Mouse (Mus musculus): ENCODE measurements around the gene Zfp385b.
A peak's percentile ranks its signal among the peaks of the same experiment; 100 is the strongest.

Gene Zfp385b

GRCm38 (mm10) chr2:77790295-77790694 lies 29.1 kb downstream of the Zfp385b start:
- no peak for DNase-seq (ENCODE audit: low spot score)

GRCm38 (mm10) chr2:77781390-77781789 lies 38.0 kb downstream of the Zfp385b start:
- no peak for DNase-seq (ENCODE audit: low spot score)

GRCm38 (mm10) chr2:77777781-77778180 lies 41.7 kb downstream of the Zfp385b start:
- DNase-seq (ENCODE audit: low spot score), result no peak

DNA sequence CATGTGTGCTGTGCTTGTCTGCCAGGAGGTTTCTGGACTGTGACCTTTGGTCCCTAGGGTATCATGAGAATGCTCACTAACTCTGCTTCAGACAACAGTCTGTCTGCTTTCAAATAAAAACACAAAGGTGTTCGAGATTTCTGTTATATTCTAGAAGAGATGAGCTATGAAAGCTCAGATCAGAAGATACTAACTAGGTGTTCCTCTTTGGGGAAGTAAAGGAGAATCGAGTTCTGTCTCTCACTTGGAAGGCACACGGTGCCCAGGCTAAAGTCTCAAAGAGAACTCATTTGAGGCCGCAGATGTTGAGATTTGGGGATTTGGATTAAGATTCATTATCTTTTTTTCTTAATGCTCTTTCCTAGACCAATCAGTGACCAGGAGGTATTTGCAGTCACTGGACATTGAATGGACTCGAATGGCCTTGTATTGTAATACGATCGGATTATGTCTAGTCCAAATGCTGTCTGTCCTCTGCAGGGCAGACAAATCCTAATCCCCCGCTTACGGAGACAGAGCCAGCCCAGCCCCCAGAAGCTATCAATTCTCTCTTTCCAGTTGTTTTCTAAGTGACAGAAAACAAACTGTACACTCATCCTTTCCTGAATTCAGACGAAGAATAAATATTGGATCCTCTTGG lies 42.3 kb downstream of the Zfp385b start:
- no peak for DNase-seq (ENCODE audit: low spot score)

GRCm38 (mm10) chr2:77775247-77775880 lies 44.1 kb downstream of the Zfp385b start:
- DNase-seq (ENCODE audit: low spot score), result no peak

DNA sequence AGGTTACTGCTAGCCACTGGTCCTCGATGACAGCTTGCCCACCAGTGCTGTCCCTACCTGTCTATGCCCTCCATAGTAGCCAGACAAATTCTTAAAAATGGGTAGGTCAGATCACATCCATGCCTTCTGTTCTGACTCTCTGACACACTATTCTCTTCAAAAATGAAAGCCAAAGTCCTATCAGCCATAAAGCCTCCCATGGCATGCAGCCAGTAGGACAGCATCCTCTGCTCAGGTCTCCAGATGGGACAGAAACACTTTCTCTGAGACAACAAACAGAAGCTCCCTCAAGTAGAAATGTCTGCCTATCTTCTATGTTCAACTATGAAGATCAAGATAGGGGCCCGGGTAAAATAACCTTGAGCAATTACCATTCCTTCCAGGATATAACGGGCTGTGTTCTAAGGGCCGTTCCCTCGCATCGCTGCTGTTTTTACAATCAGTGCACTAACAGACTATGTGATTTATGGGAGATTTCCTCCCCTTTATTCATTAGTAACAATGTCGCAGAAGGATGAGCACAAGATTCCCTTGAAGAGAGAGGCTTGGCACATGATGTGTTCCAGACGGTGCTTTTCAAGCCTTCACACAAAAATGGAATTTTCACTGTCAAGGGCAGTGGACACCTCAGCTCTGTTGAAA lies 49.3 kb downstream of the Zfp385b start:
- peak; percentile 57 for DNase-seq (ENCODE audit: low spot score)

DNA sequence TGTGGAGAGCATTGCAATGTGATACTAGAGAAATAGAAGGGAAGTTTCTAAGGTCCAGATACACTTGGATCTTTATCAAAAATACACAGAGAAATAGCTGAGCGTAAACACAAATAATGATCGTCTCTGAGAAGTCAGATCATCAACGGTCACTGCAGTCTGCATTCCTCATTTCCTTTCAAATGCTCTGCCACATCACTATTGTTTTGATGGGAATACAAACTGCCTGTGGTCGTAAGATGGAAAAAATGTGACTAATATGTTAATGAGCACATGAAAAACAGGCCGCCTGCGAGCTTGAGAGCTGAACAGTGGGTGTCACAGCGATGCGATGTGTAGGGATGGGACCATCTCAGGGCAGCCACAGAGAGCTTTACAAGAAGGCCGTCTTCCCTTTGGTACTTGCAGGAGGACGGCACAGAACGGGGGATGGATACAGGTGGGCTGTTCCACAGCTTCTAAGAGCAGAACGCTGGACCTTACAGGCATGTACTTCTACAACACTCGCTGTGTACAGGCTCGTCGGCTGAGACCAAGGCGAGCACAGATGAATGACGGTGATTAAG lies 51.0 kb downstream of the Zfp385b start:
- no peak for DNase-seq (ENCODE audit: low spot score)

- DNase-seq (ENCODE audit: low spot score), result no peak
Measured at GRCm38 (mm10) chr2:77761967-77762366, 57.5 kb downstream of the Zfp385b start.

- DNase-seq (ENCODE audit: low spot score), result no peak
Measured at GRCm38 (mm10) chr2:77758403-77759071, 60.9 kb downstream of the Zfp385b start.

DNA sequence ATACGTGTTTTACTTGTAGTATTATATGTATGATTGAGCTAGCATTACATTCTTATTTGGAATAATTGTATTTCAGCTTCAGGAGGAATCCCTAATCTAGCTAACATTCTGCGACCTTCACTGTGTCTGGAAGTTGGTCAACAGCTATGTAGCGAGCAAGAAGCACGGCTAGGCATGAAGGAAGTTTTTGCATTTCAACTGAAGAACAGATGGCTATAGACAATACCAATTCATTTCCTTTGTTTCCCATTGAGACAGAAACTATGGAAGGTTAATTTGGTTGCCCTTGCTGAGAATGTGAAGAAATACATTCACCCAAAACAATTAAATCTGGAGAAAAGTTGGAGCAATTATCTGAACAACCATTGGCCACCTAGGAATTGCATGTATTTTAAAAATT lies 66.9 kb downstream of the Zfp385b start:
- no peak for DNase-seq (ENCODE audit: low spot score)

DNA sequence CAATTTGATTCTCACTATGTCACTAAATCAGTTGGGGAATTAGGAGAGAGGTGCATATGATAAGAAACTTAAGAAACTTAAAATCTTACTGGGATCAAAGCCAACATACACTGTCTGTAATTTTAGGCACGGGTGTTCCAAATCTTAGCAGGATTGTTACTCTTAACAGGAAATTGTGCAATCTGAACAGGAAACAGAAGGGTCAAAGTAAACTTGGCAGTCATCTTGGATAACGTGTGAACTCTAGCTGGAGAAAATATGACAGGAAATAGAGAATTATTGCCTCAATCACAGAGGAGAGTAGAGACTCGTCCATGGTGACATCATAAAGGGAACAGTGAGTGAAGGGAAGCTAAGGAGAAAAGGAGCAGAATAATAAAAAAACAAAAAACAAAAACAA lies 69.8 kb downstream of the Zfp385b start:
- no peak for DNase-seq (ENCODE audit: low spot score)

DNA sequence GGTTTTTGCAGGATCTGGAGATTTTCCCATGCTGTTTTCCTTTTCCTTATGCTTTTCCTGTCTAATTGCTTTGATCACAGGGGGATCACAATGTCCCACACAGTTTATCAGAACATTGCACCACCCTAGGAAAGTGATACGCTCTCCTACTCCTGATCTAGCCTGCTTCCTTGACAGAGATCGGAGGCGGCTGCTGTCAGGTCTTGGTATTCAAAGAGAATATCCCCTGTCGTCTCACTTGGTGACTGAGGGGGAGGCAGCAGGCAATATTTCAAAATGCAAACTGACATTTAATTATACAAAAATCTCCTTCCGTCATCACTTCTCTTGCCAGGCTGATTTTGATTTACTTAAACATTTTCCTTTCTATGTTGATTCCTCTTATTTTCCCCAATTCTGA lies 73.0 kb downstream of the Zfp385b start:
- no peak for DNase-seq (ENCODE audit: low spot score)

DNA sequence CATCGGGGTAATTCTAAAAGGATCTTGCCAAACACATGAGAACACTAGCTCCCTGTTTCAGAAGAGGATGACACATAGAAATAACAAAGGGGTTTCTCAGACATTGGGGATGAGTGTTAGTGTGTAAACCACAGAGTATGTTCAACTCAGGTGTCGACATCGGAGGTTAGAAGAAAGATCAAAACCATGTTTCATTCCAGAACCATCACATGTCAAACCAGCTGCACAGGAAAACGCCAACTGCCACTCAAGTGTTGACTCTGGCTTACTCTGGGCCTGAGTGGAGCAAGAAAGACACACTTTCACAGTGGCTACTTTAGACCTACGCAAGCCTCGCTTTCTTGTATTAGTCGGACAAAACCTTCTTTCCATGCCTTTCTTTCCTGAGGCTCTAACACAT lies 74.2 kb downstream of the Zfp385b start:
- no peak for DNase-seq (ENCODE audit: low spot score)

GRCm38 (mm10) chr2:77742359-77742758 lies 77.1 kb downstream of the Zfp385b start:
- no peak for DNase-seq (ENCODE audit: low spot score)

DNA sequence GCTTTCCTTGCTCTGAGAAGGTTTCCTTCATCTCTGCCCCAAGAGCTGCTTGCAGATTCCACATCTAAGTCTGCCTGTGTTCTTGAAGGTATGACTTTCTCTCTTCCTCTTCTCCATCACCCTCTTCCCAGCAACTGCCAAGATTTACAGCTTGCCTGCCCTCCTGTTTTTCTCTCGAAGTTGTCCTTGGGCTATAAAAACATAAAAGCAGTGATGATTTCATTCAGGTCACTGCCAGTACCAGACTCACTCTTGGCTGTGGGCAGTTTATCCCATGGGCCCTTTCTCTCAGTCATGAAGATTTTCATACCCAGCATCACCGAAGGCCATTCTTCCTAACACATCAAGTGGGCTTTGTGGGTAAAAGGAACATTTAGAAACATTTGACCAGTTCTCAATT lies 89.2 kb downstream of the Zfp385b start:
- DNase-seq (ENCODE audit: low spot score), result no peak

- DNase-seq (ENCODE audit: low spot score), result no peak
Measured at GRCm38 (mm10) chr2:77726798-77727197, 92.6 kb downstream of the Zfp385b start.

DNA sequence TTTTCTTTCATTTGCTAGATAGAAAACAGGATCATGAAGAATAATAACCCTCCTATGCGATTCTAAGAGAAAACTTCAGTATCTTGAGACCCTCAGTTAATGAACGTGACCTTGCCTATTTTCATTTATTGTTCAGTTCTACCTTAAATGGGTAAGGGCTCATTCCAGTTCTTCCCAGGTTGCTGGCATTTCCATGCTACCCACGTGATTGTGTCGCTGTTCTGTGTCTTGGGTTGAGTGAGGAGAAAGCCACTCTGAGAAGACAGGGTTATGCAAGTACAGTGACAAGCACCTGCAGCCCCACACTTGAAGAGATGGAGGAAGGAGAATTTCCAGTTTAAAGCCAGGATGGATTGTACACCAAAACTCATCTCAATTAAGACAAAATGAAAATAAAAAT lies 98.6 kb downstream of the Zfp385b start:
- DNase-seq (ENCODE audit: low spot score), result no peak

GRCm38 (mm10) chr2:77716367-77716766 lies 103.1 kb downstream of the Zfp385b start:
- DNase-seq (ENCODE audit: low spot score), result no peak

- DNase-seq (ENCODE audit: low spot score), result no peak
Measured at GRCm38 (mm10) chr2:77713886-77714285, 105.6 kb downstream of the Zfp385b start.

GRCm38 (mm10) chr2:77711751-77712150 lies 107.7 kb downstream of the Zfp385b start:
- no peak for DNase-seq (ENCODE audit: low spot score)

DNA sequence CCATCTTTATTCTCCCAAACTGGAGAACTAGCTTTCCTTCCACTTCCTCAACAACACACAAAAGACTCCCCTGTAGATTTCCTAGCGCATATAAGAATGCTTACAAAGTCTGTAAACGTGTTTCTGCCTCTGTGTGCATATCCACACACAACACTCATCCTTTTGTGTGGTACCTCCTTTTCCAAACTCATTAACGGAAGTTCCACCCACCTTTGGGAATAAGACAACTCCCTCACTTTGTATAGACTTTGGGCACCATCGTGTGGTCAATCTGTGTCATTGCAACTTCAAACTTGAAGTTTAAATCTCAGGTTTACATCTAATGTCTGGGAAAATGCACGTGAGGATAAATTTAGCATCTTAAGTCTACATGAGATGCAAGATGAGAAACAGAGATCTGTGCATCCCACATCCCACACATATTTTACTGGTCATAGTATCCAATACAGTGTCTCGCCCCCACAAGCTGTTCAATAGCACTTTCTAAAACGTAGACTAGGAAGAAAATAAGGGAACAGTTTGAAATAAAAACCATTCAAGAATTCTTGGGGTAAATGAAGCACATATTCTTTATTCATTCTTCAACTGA lies 110.1 kb downstream of the Zfp385b start:
- DNase-seq (ENCODE audit: low spot score), result no peak

GRCm38 (mm10) chr2:77707138-77707537 lies 112.3 kb downstream of the Zfp385b start:
- DNase-seq (ENCODE audit: low spot score), result no peak
